Mouse (Mus musculus): ENCODE results near the gene Rgma. TPM values are rescaled to one million over a fixed set of nuclear protein-coding genes. Genes with fewer than 3 reads are reported as not detected.

Gene Rgma
- 0.23 and 0.31 TPM in 2 replicates for polyA plus RNA-seq (2015; fragmentation: Nextera tagmentation; extraction: Ambion mirVana)

DNA sequence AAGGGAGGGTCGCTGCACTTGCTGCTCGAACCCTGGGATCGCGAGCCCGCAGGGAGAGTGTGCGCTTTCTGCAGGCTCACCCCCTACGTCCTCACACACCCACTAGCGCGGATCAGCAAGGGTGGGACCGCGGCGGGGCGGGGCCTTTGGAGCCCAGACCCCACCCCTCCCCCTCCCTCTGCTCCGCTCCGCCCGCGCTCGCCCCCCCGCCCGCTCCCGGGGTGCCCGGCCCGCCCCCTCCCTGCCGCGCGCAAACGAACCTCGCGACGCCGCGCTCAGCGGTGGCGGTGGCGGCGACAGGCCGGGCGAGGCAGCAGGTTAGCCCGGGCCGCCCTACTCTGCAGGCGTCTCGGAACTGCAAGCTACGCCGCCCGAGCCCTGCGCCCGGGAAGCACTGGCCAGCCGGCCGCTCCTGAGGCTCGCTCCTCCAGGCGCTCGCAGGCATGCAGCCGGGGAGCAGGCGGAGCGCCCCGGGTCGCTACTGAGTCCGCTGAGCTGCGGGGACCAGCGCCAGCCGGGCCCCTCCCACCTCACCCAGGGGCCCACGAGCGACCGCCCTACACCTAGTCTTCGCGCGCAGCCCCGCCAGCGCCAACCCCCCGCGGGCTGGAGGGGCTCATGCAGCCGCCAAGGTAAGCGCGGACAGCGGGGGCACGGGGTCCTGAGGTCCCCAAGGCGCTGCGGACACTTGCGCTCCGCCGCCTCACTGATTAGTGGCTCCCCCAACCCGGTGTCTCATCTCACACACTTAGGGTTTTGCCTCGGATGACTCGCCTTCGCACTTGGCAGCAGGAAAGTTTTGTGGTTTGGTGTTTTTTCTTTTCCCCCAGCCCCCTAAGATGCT is at the start of gene Rgma:
Gene Rgma, plus strand, starts transcription at position 253 of the 844 bp plus-strand sequence.
- Histone ChIP-seq H3K27me3 (peaks cover 95% of the 10 kb centered on the region), H3K4me3 (replicated peaks) (peak within 1 kb of the TSS; percentile 52), H3K36me3 (no peaks in the 10 kb centered on the region), H3K27ac (no peak within 1 kb of the TSS), H3K4me1 (replicated peaks) (peaks cover 22% of the 10 kb centered on the region), H3K9me3 (replicated peaks) (no peaks in the 10 kb centered on the region), H3K4me2 (peak within 1 kb of the TSS; percentile 70), H3K9ac (peak within 1 kb of the TSS; percentile 36; the same call in 1 of the 2 replicates)
- ATAC-seq (ENCODE audit: low read depth) (peak; percentile 41; the same call in 1 of the 2 replicates), DNase-seq (no peak)
- WGBS (ENCODE audit: insufficient replicate concordance): under 1% methylated on average over 68 of the region's 85 CpGs

DNA sequence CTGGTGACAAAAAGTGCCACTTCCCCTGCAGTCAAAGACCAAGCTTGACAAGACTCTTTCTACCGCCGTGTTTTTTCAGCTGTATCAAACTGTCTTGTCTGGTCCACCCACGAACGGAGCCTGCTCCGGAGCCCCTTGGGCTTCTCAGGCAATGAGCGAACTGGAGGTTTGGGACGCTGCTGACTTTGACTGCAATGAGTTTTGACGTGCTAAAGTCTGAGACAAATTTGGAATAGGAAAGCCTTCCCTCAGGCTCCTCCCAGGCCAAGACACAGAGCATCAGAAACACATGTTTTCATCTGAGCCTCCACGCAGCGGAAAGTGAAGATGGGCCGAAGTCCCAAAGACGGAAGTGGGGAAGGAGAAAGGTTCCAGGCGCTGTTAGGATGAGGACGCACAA is 49.1 kb upstream of the Rgma start:
- WGBS (ENCODE audit: insufficient replicate concordance): 84% methylated on average over 14 of the region's 14 CpGs
- no peak for DNase-seq
- Histone ChIP-seq H3K4me1 (replicated peaks) (no peaks in the 10 kb centered on the region), H3K9me3 (replicated peaks) (no peaks in the 10 kb centered on the region), H3K4me2 (no peak overlapping the region), H3K36me3 (no peaks in the 10 kb centered on the region), H3K27ac (no peak overlapping the region), H3K4me3 (replicated peaks) (no peak overlapping the region), H3K9ac (no peak overlapping the region), H3K27me3 (no peaks in the 10 kb centered on the region)
- ATAC-seq (ENCODE audit: low read depth): no peak

DNA sequence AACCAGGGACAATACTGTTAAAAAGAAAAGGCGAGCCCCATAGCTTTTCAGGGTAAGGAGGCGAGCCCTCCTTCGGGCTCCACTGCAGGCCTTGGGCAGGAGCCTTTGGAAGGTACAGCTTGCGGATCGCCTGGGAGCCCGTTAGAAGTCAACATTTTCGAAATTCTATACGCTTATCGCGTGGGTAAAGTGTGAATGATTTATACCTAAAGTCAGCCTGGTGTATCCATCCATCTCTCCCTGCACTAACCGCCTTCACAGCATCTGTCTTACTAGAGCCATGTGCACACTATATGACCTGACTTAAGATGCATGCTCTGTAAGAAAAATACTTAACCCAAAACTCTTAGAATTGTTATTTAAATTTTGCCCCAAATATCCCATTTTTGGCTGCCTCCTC is 48.6 kb upstream of the Rgma start:
- ATAC-seq (ENCODE audit: low read depth) (no peak), DNase-seq (no peak)
- no peaks in the 10 kb centered on the region for H3K9me3 ChIP-seq (replicated peaks)
- H3K9ac ChIP-seq: no peak overlapping the region
- H3K27ac ChIP-seq: no peak overlapping the region
- 82% methylated on average over 11 of the region's 11 CpGs for WGBS (ENCODE audit: insufficient replicate concordance)
- H3K27me3 ChIP-seq: no peaks in the 10 kb centered on the region
- no peaks in the 10 kb centered on the region for H3K4me1 ChIP-seq (replicated peaks)
- no peak overlapping the region for H3K4me2 ChIP-seq
- no peaks in the 10 kb centered on the region for H3K36me3 ChIP-seq
- no peak overlapping the region for H3K4me3 ChIP-seq (replicated peaks)

DNA sequence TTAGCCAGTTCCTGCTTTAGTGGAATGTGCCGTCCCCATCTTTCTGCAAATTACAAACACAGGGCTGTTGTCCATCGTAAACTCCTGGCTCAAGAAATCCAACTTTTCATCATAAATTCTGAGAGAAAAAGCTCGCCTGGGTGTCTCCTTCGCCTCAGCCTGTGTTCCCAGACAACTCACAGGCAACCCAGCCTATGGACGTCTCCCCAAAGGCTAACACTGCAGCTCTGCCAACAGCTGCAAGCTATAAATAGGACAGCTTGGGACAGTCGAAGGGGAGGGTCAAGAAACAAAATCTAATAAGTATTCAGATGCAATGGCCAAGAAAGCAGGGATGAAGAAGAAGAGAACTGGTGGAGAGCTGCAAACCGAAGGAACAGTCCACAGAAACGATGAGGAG is 48.1 kb upstream of the Rgma start:
- Histone ChIP-seq H3K4me1 (replicated peaks) (no peaks in the 10 kb centered on the region), H3K9ac (no peak overlapping the region), H3K4me3 (replicated peaks) (no peak overlapping the region), H3K27ac (no peak overlapping the region), H3K9me3 (replicated peaks) (no peaks in the 10 kb centered on the region), H3K36me3 (no peaks in the 10 kb centered on the region), H3K27me3 (no peaks in the 10 kb centered on the region), H3K4me2 (no peak overlapping the region)
- DNase-seq: no peak
- ATAC-seq (ENCODE audit: low read depth): no peak
- WGBS (ENCODE audit: insufficient replicate concordance): 57% methylated on average over 8 of the region's 8 CpGs

GRCm38 (mm10) chr7:73327652-73328051 is 47.7 kb upstream of the Rgma start:
- no peak overlapping the region for H3K27ac ChIP-seq
- no peaks in the 10 kb centered on the region for H3K36me3 ChIP-seq
- ATAC-seq (ENCODE audit: low read depth) (no peak), DNase-seq (no peak)
- H3K9ac ChIP-seq: no peak overlapping the region
- no peak overlapping the region for H3K4me3 ChIP-seq (replicated peaks)
- no peaks in the 10 kb centered on the region for H3K27me3 ChIP-seq
- no peaks in the 10 kb centered on the region for H3K4me1 ChIP-seq (replicated peaks)
- no peak overlapping the region for H3K4me2 ChIP-seq
- WGBS (ENCODE audit: insufficient replicate concordance): 68% methylated on average over 5 of the region's 5 CpGs
- no peaks in the 10 kb centered on the region for H3K9me3 ChIP-seq (replicated peaks)

DNA sequence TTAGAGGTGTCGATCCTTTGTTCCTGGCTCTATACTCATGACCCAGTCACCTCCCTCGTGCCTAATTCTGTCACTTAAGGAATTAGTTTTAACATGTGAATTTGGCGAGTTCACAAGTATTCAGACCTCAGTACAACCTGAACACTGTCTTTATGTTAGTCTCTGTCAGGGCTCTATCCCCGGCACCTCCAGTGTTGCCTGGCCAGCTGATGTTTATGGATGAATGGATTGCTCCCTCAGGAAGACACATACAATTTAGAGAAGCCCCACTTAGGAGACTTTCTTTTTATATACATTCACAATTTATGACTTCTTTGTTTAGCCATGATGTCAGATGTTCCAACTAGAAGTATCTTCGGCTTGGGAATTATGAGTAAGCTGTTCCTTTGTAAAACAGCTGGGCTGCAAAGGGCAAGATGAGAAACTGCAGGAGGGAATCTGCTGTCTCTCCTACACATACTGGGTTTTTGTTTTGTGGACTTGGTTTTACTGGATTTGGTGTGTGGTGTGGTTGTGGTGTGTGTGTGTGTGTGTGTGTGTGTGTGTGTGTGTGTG is 46.6 kb upstream of the Rgma start:
- no peak for DNase-seq
- H3K27ac ChIP-seq: no peak overlapping the region

DNA sequence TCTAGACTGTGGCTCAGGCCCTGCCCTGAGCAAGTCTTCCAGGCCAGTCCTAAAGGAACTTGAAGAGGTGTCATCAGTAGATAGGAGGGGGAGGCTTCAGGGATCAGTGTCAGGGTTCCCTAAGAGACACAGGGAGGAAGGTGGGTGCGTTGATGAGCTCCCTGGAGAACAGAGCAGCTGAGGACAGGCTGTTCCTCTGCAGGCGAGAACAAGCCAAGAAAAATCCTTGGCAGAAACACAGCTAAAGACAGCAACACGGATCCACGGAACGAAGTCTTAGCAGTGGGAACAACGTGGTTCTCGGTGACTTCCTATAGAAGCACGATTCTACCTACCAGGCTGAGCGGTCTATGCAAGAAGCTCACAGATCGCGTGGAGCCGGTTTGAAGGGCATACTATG is 44.6 kb upstream of the Rgma start:
- Histone ChIP-seq H3K36me3 (no peaks in the 10 kb centered on the region), H3K27ac (no peak overlapping the region), H3K9ac (no peak overlapping the region), H3K9me3 (replicated peaks) (no peaks in the 10 kb centered on the region), H3K4me1 (replicated peaks) (no peaks in the 10 kb centered on the region), H3K27me3 (no peaks in the 10 kb centered on the region), H3K4me2 (no peak overlapping the region), H3K4me3 (replicated peaks) (no peak overlapping the region)
- DNase-seq (no peak), ATAC-seq (ENCODE audit: low read depth) (no peak)
- 81% methylated on average over 12 of the region's 12 CpGs for WGBS (ENCODE audit: insufficient replicate concordance)

More for the DNA sequence above, 46.6 kb upstream of the Rgma start:
- no peak for ATAC-seq (ENCODE audit: low read depth)
- H3K4me1 ChIP-seq (replicated peaks): no peaks in the 10 kb centered on the region
- no peak overlapping the region for H3K4me2 ChIP-seq
- no peak overlapping the region for H3K9ac ChIP-seq
- no peaks in the 10 kb centered on the region for H3K36me3 ChIP-seq
- no peaks in the 10 kb centered on the region for H3K9me3 ChIP-seq (replicated peaks)
- no peak overlapping the region for H3K4me3 ChIP-seq (replicated peaks)
- H3K27me3 ChIP-seq: no peaks in the 10 kb centered on the region
- 48% methylated on average over 5 of the region's 5 CpGs for WGBS (ENCODE audit: insufficient replicate concordance)

DNA sequence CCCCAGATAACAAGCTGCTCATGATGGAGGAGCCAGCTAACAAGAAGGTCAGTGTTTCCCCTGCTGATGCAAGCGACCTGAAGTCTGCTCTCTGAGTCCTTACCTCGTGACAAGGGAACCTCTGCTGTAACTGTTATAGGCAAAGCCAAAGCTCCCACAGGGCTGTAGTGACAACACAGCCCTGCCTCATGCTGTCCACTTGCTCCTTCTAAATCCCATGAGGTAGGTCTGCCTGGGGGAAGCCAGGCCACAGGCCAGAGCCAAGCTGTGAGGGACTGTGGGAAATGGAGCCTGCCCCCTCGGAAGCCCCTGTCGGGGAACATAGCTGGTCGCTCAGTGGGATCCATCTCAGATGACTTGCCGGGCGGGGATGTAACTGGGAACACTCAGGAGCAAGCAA is 43.7 kb upstream of the Rgma start:
- Histone ChIP-seq H3K9ac (no peak overlapping the region), H3K4me2 (no peak overlapping the region), H3K4me3 (replicated peaks) (no peak overlapping the region), H3K4me1 (replicated peaks) (no peaks in the 10 kb centered on the region), H3K27me3 (no peaks in the 10 kb centered on the region), H3K36me3 (no peaks in the 10 kb centered on the region), H3K9me3 (replicated peaks) (no peaks in the 10 kb centered on the region), H3K27ac (no peak overlapping the region)
- 55% methylated on average over 7 of the region's 7 CpGs for WGBS (ENCODE audit: insufficient replicate concordance)
- no peak for DNase-seq
- no peak for ATAC-seq (ENCODE audit: low read depth)

DNA sequence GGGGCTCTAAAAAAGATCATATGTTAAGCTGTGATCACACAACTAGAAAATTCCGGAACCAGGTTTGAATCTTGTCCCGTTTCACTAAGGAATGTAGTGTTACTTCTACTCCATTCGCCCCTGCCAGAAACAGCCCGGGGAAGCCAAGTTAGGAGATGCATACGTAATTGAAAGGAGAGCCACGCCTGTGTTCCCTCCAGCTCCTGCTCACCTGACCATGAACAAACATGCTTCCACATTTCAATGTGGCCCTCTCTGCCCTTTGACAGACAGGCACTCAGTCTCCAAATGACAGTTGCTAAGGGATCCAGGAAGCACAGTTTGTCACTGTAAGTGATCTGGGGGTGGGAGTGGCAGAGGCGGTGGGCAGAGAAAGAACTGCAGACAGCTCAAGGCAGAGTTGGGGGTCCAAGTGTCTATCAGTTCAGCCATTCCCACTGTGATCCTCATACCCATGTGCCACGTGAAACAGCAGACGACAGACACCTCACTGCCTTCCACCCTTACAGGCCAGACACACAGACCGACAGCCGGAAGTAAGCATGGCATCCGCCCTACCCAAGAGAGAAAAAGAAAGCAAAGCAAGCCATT is 41.8 kb upstream of the Rgma start:
- H3K9ac ChIP-seq: no peak overlapping the region
- DNase-seq: no peak
- H3K4me2 ChIP-seq: no peak overlapping the region
- no peaks in the 10 kb centered on the region for H3K9me3 ChIP-seq (replicated peaks)
- no peak overlapping the region for H3K27ac ChIP-seq
- H3K27me3 ChIP-seq: no peaks in the 10 kb centered on the region
- 65% methylated on average over 12 of the region's 12 CpGs for WGBS (ENCODE audit: insufficient replicate concordance)
- H3K4me1 ChIP-seq (replicated peaks): no peaks in the 10 kb centered on the region
- H3K4me3 ChIP-seq (replicated peaks): no peak overlapping the region
- H3K36me3 ChIP-seq: no peaks in the 10 kb centered on the region
- no peak for ATAC-seq (ENCODE audit: low read depth)

GRCm38 (mm10) chr7:73334883-73335282 is 40.4 kb upstream of the Rgma start:
- Histone ChIP-seq H3K9me3 (replicated peaks) (no peaks in the 10 kb centered on the region), H3K4me1 (replicated peaks) (no peaks in the 10 kb centered on the region), H3K27ac (no peak overlapping the region), H3K9ac (no peak overlapping the region), H3K36me3 (no peaks in the 10 kb centered on the region), H3K4me3 (replicated peaks) (no peak overlapping the region), H3K4me2 (no peak overlapping the region), H3K27me3 (no peaks in the 10 kb centered on the region)
- DNase-seq (no peak), ATAC-seq (ENCODE audit: low read depth) (no peak)
- 74% methylated on average over 7 of the region's 7 CpGs for WGBS (ENCODE audit: insufficient replicate concordance)

GRCm38 (mm10) chr7:73336380-73336779 is 38.9 kb upstream of the Rgma start:
- DNase-seq: no peak
- H3K27ac ChIP-seq: no peak overlapping the region
- 47% methylated on average over 7 of the region's 7 CpGs for WGBS (ENCODE audit: insufficient replicate concordance)

More at GRCm38 (mm10) chr7:73336380-73336779, 38.9 kb upstream of the Rgma start:
- no peaks in the 10 kb centered on the region for H3K27me3 ChIP-seq
- H3K4me2 ChIP-seq: no peak overlapping the region
- no peak for ATAC-seq (ENCODE audit: low read depth)
- H3K9ac ChIP-seq: no peak overlapping the region
- H3K4me3 ChIP-seq (replicated peaks): no peak overlapping the region
- no peaks in the 10 kb centered on the region for H3K4me1 ChIP-seq (replicated peaks)
- H3K9me3 ChIP-seq (replicated peaks): no peaks in the 10 kb centered on the region
- H3K36me3 ChIP-seq: no peaks in the 10 kb centered on the region

All from liver, embryonic 13.5 days (tissue).